Mouse (Mus musculus): ENCODE measurements around the gene Polr3h.

Gene Polr3h

GRCm38 (mm10) chr15:81872262-81873136 is 53.5 kb downstream of the Polr3h start, which contains the start of gene Aco2:
TSS of gene Aco2 (plus strand) at chr15:81872309.
- DNase-seq (ENCODE audit: low spot score in 2 of 2) = peak; percentile 97 to 98

GRCm38 (mm10) chr15:81871604-81872261 is 54.3 kb downstream of the Polr3h start, which contains the start of gene Phf5a:
TSS of gene Phf5a (minus strand) at chr15:81871911.
- peak; percentile 76 to 86 for DNase-seq (ENCODE audit: low spot score in 2 of 2)

GRCm38 (mm10) chr15:81869985-81870384 is 56.1 kb downstream of the Polr3h start:
- no peak for DNase-seq (ENCODE audit: low spot score in 2 of 2)

- no peak for DNase-seq (ENCODE audit: low spot score in 2 of 2)
Measured at GRCm38 (mm10) chr15:81864238-81864637, 61.8 kb downstream of the Polr3h start.

- DNase-seq (ENCODE audit: low spot score in 2 of 2) = no peak
Measured at GRCm38 (mm10) chr15:81860471-81861135, 65.4 kb downstream of the Polr3h start.

GRCm38 (mm10) chr15:81859330-81860255 is 66.4 kb downstream of the Polr3h start:
- peak; percentile 86 to 96 for DNase-seq (ENCODE audit: low spot score in 2 of 2)

- DNase-seq (ENCODE audit: low spot score in 2 of 2) = peak; percentile 38 to 58
Measured at GRCm38 (mm10) chr15:81858517-81859329, 67.3 kb downstream of the Polr3h start, which contains the start of gene Tob2. TSS of gene Tob2 (minus strand) at chr15:81858796.

- DNase-seq (ENCODE audit: low spot score in 2 of 2) = peak; percentile 83 to 84
Measured at GRCm38 (mm10) chr15:81858138-81858516, 67.9 kb downstream of the Polr3h start.

- DNase-seq (ENCODE audit: low spot score in 2 of 2) = peak in 1 of 2 experiments; percentile 18
Measured at GRCm38 (mm10) chr15:81857724-81858116, 68.3 kb downstream of the Polr3h start.

GRCm38 (mm10) chr15:81856938-81857723 is 68.9 kb downstream of the Polr3h start:
- no peak for DNase-seq (ENCODE audit: low spot score in 2 of 2)

- peak; percentile 83 to 90 for DNase-seq (ENCODE audit: low spot score in 2 of 2)
Measured at GRCm38 (mm10) chr15:81856030-81856790, 69.8 kb downstream of the Polr3h start.

- DNase-seq (ENCODE audit: low spot score in 2 of 2) = no peak
Measured at GRCm38 (mm10) chr15:81853081-81853480, 73.0 kb downstream of the Polr3h start.

- DNase-seq (ENCODE audit: low spot score in 2 of 2) = no peak
Measured at GRCm38 (mm10) chr15:81852411-81853000, 73.5 kb downstream of the Polr3h start.

GRCm38 (mm10) chr15:81851375-81851774 is 74.7 kb downstream of the Polr3h start:
- DNase-seq (ENCODE audit: low spot score in 2 of 2) = no peak

- DNase-seq (ENCODE audit: low spot score in 2 of 2) = no peak
Measured at GRCm38 (mm10) chr15:81850718-81851117, 75.3 kb downstream of the Polr3h start.

- no peak for DNase-seq (ENCODE audit: low spot score in 2 of 2)
Measured at GRCm38 (mm10) chr15:81849104-81849503, 76.9 kb downstream of the Polr3h start.

GRCm38 (mm10) chr15:81848301-81848700 is 77.7 kb downstream of the Polr3h start:
- DNase-seq (ENCODE audit: low spot score in 2 of 2) = no peak

GRCm38 (mm10) chr15:81847861-81848260 is 78.2 kb downstream of the Polr3h start:
- DNase-seq (ENCODE audit: low spot score in 2 of 2) = no peak
